Mouse (Mus musculus): ENCODE measurements around the gene Acbd6. TPM values are rescaled to one million over a fixed set of nuclear protein-coding genes. Genes with fewer than 3 reads are reported as not detected.

Gene Acbd6
- polyA plus RNA-seq, 1 experiment from 2014 or later, result 83.2 TPM

- no peak for DNase-seq (ENCODE audit: low spot score)
- Histone ChIP-seq H3K4me3 (ENCODE audit: low read depth, low read length) (no peak overlapping the region), H3K4me2 (ENCODE audit: low read depth, low read length) (no peak overlapping the region), H3K27ac (replicated peaks; ENCODE audit: low read depth, low read length) (no peak overlapping the region), H3K27me3 (ENCODE audit: control insufficient read depth, insufficient read depth, low read length) (no peaks in the 10 kb centered on the region), H3K4me1 (ENCODE audit: control insufficient read depth, insufficient read depth, low read length) (no peaks in the 10 kb centered on the region), H3K9ac (replicated peaks; ENCODE audit: low read length) (no peak overlapping the region), H3K36me3 (replicated peaks; ENCODE audit: control insufficient read depth, insufficient read depth, low read depth, low read length) (no peaks in the 10 kb centered on the region), H3K9me3 (replicated peaks; ENCODE audit: control insufficient read depth, low read length) (no peaks in the 10 kb centered on the region)
- WGBS, result 68% methylated on average over 17 of the region's 17 CpGs
- ATAC-seq (replicated peaks; ENCODE audit: insufficient number of reproducible peaks, low FRiP score, low TSS enrichment, low read depth), result no peak
Measured at GRCm38 (mm10) chr1:155698373-155699159, 140.6 kb downstream of the Acbd6 start.

GRCm38 (mm10) chr1:155700886-155701285 lies 143.0 kb downstream of the Acbd6 start:
- Histone ChIP-seq H3K27ac (replicated peaks; ENCODE audit: low read depth, low read length) (no peak overlapping the region), H3K4me3 (ENCODE audit: low read depth, low read length) (no peak overlapping the region), H3K4me1 (ENCODE audit: control insufficient read depth, insufficient read depth, low read length) (no peaks in the 10 kb centered on the region), H3K9me3 (replicated peaks; ENCODE audit: control insufficient read depth, low read length) (no peaks in the 10 kb centered on the region), H3K36me3 (replicated peaks; ENCODE audit: control insufficient read depth, insufficient read depth, low read depth, low read length) (no peaks in the 10 kb centered on the region), H3K9ac (replicated peaks; ENCODE audit: low read length) (no peak overlapping the region), H3K27me3 (ENCODE audit: control insufficient read depth, insufficient read depth, low read length) (no peaks in the 10 kb centered on the region), H3K4me2 (ENCODE audit: low read depth, low read length) (no peak overlapping the region)
- DNase-seq (ENCODE audit: low spot score) (no peak), ATAC-seq (replicated peaks; ENCODE audit: insufficient number of reproducible peaks, low FRiP score, low TSS enrichment, low read depth) (no peak)

GRCm38 (mm10) chr1:155703191-155703680 lies 145.3 kb downstream of the Acbd6 start:
- H3K36me3 ChIP-seq (replicated peaks; ENCODE audit: control insufficient read depth, insufficient read depth, low read depth, low read length), result no peaks in the 10 kb centered on the region
- DNase-seq (ENCODE audit: low spot score) (no peak), ATAC-seq (replicated peaks; ENCODE audit: insufficient number of reproducible peaks, low FRiP score, low TSS enrichment, low read depth) (no peak)
- H3K4me2 ChIP-seq (ENCODE audit: low read depth, low read length), result no peak overlapping the region
- 84% methylated on average over 5 of the region's 5 CpGs for WGBS
- H3K9ac ChIP-seq (replicated peaks; ENCODE audit: low read length), result no peak overlapping the region
- no peaks in the 10 kb centered on the region for H3K27me3 ChIP-seq (ENCODE audit: control insufficient read depth, insufficient read depth, low read length)
- H3K9me3 ChIP-seq (replicated peaks; ENCODE audit: control insufficient read depth, low read length), result no peaks in the 10 kb centered on the region
- H3K27ac ChIP-seq (replicated peaks; ENCODE audit: low read depth, low read length), result no peak overlapping the region
- H3K4me1 ChIP-seq (ENCODE audit: control insufficient read depth, insufficient read depth, low read length), result no peaks in the 10 kb centered on the region
- no peak overlapping the region for H3K4me3 ChIP-seq (ENCODE audit: low read depth, low read length)

GRCm38 (mm10) chr1:155704182-155704581 lies 146.3 kb downstream of the Acbd6 start:
- Histone ChIP-seq H3K4me2 (ENCODE audit: low read depth, low read length) (no peak overlapping the region), H3K9me3 (replicated peaks; ENCODE audit: control insufficient read depth, low read length) (no peaks in the 10 kb centered on the region), H3K4me1 (ENCODE audit: control insufficient read depth, insufficient read depth, low read length) (no peaks in the 10 kb centered on the region), H3K27ac (replicated peaks; ENCODE audit: low read depth, low read length) (no peak overlapping the region), H3K36me3 (replicated peaks; ENCODE audit: control insufficient read depth, insufficient read depth, low read depth, low read length) (no peaks in the 10 kb centered on the region), H3K4me3 (ENCODE audit: low read depth, low read length) (no peak overlapping the region), H3K9ac (replicated peaks; ENCODE audit: low read length) (no peak overlapping the region), H3K27me3 (ENCODE audit: control insufficient read depth, insufficient read depth, low read length) (no peaks in the 10 kb centered on the region)
- peak; percentile 67; the same call in 1 of the 2 replicates for ATAC-seq (replicated peaks; ENCODE audit: insufficient number of reproducible peaks, low FRiP score, low TSS enrichment, low read depth)
- DNase-seq (ENCODE audit: low spot score), result no peak
- WGBS, result 57% methylated on average over 5 of the region's 5 CpGs

- no peak overlapping the region for H3K4me3 ChIP-seq (ENCODE audit: low read depth, low read length)
- no peaks in the 10 kb centered on the region for H3K9me3 ChIP-seq (replicated peaks; ENCODE audit: control insufficient read depth, low read length)
- no peak overlapping the region for H3K4me2 ChIP-seq (ENCODE audit: low read depth, low read length)
- H3K27ac ChIP-seq (replicated peaks; ENCODE audit: low read depth, low read length), result no peak overlapping the region
- no peaks in the 10 kb centered on the region for H3K27me3 ChIP-seq (ENCODE audit: control insufficient read depth, insufficient read depth, low read length)
- no peak overlapping the region for H3K9ac ChIP-seq (replicated peaks; ENCODE audit: low read length)
- ATAC-seq (replicated peaks; ENCODE audit: insufficient number of reproducible peaks, low FRiP score, low TSS enrichment, low read depth), result no peak
- DNase-seq (ENCODE audit: low spot score), result no peak
- no peaks in the 10 kb centered on the region for H3K4me1 ChIP-seq (ENCODE audit: control insufficient read depth, insufficient read depth, low read length)
- 64% methylated on average over 2 of the region's 2 CpGs for WGBS
- H3K36me3 ChIP-seq (replicated peaks; ENCODE audit: control insufficient read depth, insufficient read depth, low read depth, low read length), result no peaks in the 10 kb centered on the region
Measured at GRCm38 (mm10) chr1:155713306-155713705, 155.4 kb downstream of the Acbd6 start.

GRCm38 (mm10) chr1:155715366-155715765 lies 157.4 kb downstream of the Acbd6 start:
- no peaks in the 10 kb centered on the region for H3K4me1 ChIP-seq (ENCODE audit: control insufficient read depth, insufficient read depth, low read length)
- H3K4me2 ChIP-seq (ENCODE audit: low read depth, low read length), result no peak overlapping the region
- no peak overlapping the region for H3K9ac ChIP-seq (replicated peaks; ENCODE audit: low read length)
- DNase-seq (ENCODE audit: low spot score) (no peak), ATAC-seq (replicated peaks; ENCODE audit: insufficient number of reproducible peaks, low FRiP score, low TSS enrichment, low read depth) (no peak)
- H3K36me3 ChIP-seq (replicated peaks; ENCODE audit: control insufficient read depth, insufficient read depth, low read depth, low read length), result no peaks in the 10 kb centered on the region
- no peak overlapping the region for H3K27ac ChIP-seq (replicated peaks; ENCODE audit: low read depth, low read length)
- no peaks in the 10 kb centered on the region for H3K9me3 ChIP-seq (replicated peaks; ENCODE audit: control insufficient read depth, low read length)
- no peaks in the 10 kb centered on the region for H3K27me3 ChIP-seq (ENCODE audit: control insufficient read depth, insufficient read depth, low read length)
- no peak overlapping the region for H3K4me3 ChIP-seq (ENCODE audit: low read depth, low read length)

- Histone ChIP-seq H3K9me3 (replicated peaks; ENCODE audit: control insufficient read depth, low read length) (no peaks in the 10 kb centered on the region), H3K4me2 (ENCODE audit: low read depth, low read length) (no peak overlapping the region), H3K27ac (replicated peaks; ENCODE audit: low read depth, low read length) (no peak overlapping the region), H3K4me3 (ENCODE audit: low read depth, low read length) (no peak overlapping the region), H3K27me3 (ENCODE audit: control insufficient read depth, insufficient read depth, low read length) (peaks cover 3% of the 10 kb centered on the region; the same call in 1 of the 2 replicates), H3K4me1 (ENCODE audit: control insufficient read depth, insufficient read depth, low read length) (no peaks in the 10 kb centered on the region), H3K36me3 (replicated peaks; ENCODE audit: control insufficient read depth, insufficient read depth, low read depth, low read length) (no peaks in the 10 kb centered on the region), H3K9ac (replicated peaks; ENCODE audit: low read length) (no peak overlapping the region)
- ATAC-seq (replicated peaks; ENCODE audit: insufficient number of reproducible peaks, low FRiP score, low TSS enrichment, low read depth), result no peak
- 90% methylated on average over 12 of the region's 12 CpGs for WGBS
- no peak for DNase-seq (ENCODE audit: low spot score)
Measured at GRCm38 (mm10) chr1:155717301-155717700, 159.4 kb downstream of the Acbd6 start.

GRCm38 (mm10) chr1:155718851-155719250 lies 160.9 kb downstream of the Acbd6 start:
- WGBS, result 78% methylated on average over 3 of the region's 3 CpGs
- Histone ChIP-seq H3K27ac (replicated peaks; ENCODE audit: low read depth, low read length) (no peak overlapping the region), H3K4me1 (ENCODE audit: control insufficient read depth, insufficient read depth, low read length) (no peaks in the 10 kb centered on the region), H3K4me3 (ENCODE audit: low read depth, low read length) (no peak overlapping the region), H3K36me3 (replicated peaks; ENCODE audit: control insufficient read depth, insufficient read depth, low read depth, low read length) (no peaks in the 10 kb centered on the region), H3K9ac (replicated peaks; ENCODE audit: low read length) (no peak overlapping the region), H3K9me3 (replicated peaks; ENCODE audit: control insufficient read depth, low read length) (no peaks in the 10 kb centered on the region), H3K27me3 (ENCODE audit: control insufficient read depth, insufficient read depth, low read length) (peaks cover 10% of the 10 kb centered on the region; the same call in 1 of the 2 replicates), H3K4me2 (ENCODE audit: low read depth, low read length) (no peak overlapping the region)
- ATAC-seq (replicated peaks; ENCODE audit: insufficient number of reproducible peaks, low FRiP score, low TSS enrichment, low read depth) (no peak), DNase-seq (ENCODE audit: low spot score) (no peak)

Measured in embryonic facial prominence, embryonic 11.5 days (tissue).